Mouse (Mus musculus) embryonic fibroblast, embryonic 13.5 days (primary cell): Measurements from ENCODE around the gene Epn1.

Experiments
- CTCF ChIP-seq: IDR thresholded peaks from 2 replicates; pipeline ENCODE4 v1.5.1; 2011; ENCODE audit warnings: mild to moderate bottlenecking, control low read depth, low read length, moderate library complexity, borderline replicate concordance; ENCODE audit not compliant: insufficient read depth
- POLR2A ChIP-seq: IDR thresholded peaks from 2 replicates; pipeline ENCODE4 v1.6.1; 2011; ENCODE audit warnings: low read depth, mild to moderate bottlenecking, control low read depth, low read length, moderate library complexity

- TF ChIP-seq POLR2A: no peak
- TF ChIP-seq CTCF: no peak
Observed at GRCm38 (mm10) chr7:5092381-5092780, 12.3 kb downstream of the Epn1 start.
